Mouse (Mus musculus) layer of hippocampus, adult 9-11 months (tissue): ENCODE measurements around the gene Musk.

Experiments
- DNase-seq: peaks from one replicate; pipeline ENCODE4 v3.0.0; 2022

Musk gene

DNA sequence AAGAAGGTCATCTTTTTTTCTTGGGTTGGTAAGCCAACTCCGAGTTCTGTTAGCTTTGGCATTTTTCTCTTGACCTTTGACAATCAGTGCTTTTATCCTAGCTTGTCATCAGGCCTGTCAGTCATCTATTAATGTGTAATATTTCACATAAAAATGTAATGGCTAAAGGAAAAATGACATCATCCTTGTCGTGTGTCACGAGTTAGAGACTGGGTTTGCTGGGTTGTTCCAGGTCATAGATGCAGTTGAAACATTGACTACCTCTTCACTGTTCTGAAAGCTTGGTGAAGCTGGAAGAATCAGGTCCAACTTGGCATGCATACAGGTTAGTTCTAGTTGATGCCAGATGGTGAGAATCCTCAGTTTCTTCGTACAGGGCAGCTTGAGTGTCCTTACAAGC, 34.5 kb downstream of the Musk start:
- no peak for DNase-seq

DNA sequence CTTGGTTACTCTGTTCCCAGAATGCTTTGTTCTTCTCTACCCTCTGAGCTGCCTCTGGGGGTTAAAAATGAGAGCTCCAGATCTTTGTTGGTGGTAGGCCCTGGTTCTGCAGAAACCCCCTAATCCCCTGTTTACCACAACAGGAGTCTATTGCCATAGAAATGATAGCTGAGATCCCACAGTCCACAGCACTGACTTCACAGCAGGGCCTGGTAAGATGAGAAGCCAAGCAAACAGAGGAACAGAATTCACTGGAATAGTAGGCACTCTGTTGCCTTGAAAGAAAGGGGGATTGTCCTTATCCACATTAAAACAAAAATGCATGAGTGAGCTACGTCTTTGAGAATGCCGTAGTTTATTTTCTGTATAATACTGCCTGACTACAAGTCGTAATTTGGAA, 41.0 kb downstream of the Musk start:
- DNase-seq = no peak

DNA sequence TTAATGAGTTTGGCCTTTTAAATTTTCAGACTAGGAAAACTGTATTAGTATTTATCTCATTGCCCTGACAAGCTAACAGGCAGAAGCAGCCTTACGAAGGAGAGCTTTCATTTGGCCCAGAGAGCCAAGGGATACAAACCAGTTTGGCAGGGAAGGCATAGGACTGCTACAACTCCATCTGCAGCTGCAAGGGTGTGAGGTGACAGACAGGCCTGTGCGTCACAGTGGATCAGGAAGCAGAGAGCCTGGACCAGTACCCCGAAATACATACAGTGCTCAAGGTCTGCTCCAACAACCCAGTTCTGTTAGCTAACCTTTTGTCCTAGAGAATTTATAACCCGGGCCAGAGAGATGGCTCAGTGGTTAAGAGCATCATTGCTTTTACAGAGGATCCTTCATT, 42.5 kb downstream of the Musk start:
- no peak for DNase-seq

DNA sequence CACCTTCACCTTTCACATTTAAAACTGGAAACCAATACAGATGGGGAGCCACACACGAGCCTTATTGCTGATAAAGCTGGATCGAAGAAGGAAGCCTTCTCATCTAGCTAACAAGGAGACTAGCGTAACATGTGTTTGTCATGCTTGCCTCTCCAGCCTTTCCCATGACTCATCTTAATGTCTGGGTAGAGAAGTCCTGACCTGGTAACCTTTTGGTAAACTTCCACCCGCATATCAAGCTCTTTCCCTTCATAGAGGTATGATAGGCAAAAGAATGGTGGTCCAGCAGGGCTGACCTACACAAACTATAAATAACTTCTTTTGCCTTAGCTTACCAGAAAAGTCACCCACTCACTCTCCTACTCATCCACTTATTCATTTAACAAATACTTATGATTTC, 44.3 kb downstream of the Musk start:
- no peak for DNase-seq

DNA sequence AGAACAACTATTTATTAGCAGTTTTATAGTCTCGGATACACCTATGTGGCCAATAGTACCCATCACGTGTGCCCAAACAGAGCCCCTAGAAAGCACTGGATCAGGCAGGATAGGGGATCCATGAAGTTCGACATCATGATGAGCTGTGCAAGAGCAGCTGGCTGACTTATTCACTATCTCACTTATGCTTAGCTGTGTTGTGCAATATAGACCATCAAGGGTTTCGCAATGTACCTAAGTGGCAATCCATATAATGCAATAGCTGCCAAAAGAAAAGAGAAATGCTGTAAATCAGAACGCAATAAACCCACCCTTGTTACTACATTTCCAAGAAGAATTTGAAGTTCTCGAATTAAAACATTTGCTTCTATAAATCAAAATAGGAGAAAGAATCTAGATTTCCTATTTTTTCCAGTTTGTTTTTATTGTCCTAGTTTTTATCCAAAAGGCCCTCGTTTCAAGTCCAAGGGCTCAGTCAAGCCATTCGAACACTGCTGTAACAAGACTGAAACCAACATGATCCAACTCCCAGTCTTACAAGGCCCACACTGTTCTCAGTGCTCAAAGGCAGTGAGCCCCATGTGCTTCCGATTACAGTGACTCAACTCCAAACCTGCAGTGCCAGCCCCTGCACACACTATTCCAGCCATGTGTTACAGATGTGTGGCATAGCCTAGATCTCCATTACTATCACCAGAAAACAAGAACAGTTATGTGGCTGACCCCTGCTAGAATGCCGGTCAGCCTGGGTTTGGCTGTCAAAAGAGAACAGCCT, 45.3 kb downstream of the Musk start:
- DNase-seq = no peak

DNA sequence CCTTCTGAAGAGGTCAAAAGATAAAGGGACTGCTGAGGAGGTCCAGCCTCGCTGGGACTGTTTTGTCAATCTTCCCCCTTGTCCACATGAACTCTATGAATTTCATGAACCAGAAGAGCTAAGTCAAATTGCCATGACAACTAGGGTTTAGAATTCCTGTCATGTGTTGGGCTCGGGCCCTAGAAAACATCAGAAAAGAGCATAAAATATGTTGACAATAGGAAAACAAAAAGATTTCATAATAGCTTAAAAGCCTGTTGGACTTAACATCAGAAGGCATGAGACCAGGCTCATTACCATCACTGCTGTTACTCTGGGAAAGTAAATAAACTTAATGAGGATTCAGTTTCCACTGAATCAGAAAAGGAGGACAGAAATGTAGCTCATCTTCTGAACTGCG, 46.6 kb downstream of the Musk start:
- no peak for DNase-seq

DNA sequence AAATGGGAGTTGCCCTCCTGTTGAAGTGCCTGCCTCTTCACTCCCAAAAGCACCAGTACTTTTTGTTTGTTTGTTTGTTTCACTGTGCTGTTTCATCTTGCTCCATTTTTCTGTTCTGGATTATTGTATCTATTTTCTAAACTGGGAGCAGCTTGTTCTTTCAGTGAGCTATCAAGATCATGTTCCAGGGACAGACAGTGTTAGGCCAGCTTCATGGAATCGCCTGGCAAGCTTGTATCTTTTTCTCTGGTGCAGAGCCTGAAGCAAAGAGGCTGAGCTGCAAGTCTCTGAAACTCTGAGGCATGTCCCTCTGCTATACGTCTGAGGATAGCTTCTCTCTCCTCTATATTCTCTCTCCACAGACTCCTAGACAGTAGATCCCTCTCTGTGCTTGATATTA, 50.5 kb downstream of the Musk start:
- DNase-seq = no peak

DNA sequence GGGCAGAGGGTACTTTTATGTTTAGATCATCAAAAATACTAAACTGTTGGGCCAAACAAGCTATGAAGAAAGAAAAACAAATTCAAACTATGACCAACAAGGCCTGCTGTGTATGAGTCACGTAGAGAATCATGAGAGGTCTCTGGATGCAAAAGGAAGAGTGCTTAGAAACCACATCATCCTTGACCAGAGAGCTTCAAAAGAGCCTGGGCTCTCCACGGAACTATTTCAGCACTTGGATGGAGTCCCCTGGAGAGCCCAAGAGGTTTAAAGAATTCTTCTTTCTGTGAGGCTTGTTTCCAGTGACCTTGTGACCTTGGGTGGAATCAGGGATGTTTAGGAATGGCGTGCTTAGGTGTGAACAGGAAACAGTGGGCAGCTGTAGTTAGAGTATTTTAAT, 53.5 kb downstream of the Musk start:
- no peak for DNase-seq

DNA sequence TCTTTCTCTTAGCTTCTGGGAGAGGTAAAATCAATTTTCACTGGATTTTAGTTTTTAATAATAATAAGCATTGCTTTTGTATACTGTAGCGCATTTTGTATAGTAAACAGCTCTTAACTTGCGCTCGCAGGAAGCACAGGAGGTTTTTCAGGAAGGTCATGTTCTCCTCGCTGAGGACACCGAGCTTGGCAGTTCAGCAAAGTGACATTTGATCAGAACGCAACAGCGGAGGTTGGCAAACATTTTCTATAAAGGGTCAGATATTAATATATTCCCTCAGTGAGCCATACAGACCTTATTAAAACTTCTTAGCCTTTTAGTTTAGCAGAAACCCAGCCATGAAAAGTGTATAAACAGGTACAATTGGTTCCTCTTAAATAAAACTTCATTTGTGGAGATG, 64.4 kb downstream of the Musk start:
- no peak for DNase-seq

DNA sequence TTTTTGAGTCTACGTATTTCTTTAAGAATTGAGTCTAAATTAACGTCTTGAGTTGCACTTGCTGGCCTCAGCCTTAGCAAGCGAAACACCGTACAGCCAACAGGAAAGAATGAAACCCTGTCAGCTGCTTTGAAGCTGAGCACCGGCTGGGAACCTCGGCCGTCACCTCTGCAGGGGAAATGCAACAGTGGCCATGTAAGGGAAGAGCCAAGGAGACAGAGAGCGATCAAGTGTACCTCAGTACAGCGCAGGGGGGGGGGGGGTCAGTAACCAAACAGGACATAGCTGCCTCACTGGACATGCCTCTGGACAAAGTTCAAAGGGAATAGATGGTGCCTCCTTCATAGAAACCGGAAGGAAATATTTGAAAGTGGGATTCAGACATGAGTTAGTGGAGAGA, 65.4 kb downstream of the Musk start:
- no peak for DNase-seq

DNA sequence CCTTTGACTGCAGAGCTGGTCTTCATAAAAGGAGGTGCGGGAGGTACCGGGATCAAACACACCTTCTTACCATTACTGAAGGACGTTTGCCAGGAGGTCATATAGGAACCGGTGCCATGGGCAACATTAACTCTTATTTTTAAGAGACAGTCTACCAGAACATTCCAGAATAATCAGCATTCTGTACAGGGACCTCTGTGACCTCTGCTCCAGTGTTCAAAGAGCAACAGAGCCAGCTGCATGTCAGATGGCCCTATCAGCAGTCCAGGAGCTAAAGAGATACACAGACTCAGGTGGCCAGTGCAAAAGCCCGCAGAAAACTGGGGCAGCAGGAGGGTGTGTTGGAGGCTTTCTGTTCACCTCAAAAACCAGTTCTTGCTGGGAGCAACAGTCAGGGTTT, 65.8 kb downstream of the Musk start:
- no peak for DNase-seq

DNA sequence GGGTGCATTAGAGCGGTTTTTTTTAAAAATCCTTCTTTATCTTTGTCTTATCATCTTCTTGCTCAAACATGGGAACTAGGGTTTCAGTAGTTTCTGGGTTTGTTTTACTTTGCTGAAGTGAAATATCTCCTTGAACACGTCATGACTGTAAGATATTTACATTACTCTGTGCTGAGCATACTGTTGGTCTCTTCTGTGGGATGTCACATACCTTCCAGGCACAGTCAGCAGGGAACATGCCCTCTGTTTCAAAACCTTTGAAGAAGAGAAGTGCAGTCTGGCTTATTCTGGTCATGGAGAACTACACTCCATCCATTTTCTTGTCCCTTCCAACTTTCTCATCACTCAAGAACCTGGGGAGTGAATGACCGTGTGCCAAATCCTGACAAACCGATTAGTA, 73.2 kb downstream of the Musk start:
- no peak for DNase-seq

DNA sequence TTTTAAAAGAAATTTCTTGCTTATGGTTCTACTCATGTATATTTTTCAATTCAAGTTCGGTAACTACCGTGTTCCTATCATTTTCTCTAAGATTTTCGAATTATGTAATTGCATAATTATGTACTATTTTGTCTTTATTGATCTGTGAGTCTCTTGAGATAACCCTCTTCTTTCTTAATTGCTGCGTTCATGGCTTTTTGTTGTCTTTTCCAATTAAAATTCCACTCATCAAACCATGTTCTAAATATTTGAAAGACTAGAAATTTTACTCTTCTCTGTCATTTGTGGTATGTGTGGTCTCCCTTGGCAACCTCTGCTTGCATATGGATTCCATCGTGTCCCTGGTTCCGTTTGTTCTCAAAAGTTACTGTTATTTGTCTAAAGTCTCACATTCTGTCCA, 79.6 kb downstream of the Musk start:
- no peak for DNase-seq

DNA sequence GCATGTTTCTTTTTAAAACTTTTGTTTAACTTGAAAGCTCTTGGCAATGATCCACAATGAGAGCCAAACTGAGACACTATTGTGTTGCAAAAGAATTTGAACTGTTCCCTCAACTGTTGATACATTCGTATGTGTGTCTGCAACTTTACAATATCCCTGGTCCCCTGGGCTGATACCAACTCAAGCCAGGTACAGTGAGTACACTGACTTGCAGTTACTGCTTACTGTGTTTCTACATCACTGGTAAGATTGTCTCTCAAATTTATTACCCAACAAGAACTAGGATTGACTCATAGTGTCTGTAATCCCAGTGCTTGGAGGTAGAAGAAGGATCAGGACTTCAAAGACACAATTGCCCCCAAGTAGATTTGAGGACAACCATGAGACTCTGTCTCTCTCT, 85.3 kb downstream of the Musk start:
- no peak for DNase-seq

DNA sequence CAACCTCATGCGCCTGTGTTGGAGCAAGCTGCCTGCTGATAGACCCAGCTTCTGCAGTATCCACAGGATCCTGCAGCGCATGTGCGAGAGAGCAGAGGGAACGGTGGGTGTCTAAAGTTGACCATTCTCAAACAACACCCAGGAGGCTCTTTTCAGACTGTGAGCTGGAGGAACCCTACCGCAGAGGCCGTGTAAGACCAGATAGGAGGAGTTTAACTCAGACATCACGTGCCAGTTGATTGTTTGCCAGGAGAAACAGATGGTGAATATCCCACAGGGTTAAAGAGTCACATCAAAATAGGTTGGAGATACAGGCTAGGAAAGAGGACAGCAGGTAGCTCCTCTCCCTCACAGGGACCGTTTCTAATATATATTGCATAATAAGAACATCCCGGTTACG, 87.8 kb downstream of the Musk start:
- DNase-seq = no peak

DNA sequence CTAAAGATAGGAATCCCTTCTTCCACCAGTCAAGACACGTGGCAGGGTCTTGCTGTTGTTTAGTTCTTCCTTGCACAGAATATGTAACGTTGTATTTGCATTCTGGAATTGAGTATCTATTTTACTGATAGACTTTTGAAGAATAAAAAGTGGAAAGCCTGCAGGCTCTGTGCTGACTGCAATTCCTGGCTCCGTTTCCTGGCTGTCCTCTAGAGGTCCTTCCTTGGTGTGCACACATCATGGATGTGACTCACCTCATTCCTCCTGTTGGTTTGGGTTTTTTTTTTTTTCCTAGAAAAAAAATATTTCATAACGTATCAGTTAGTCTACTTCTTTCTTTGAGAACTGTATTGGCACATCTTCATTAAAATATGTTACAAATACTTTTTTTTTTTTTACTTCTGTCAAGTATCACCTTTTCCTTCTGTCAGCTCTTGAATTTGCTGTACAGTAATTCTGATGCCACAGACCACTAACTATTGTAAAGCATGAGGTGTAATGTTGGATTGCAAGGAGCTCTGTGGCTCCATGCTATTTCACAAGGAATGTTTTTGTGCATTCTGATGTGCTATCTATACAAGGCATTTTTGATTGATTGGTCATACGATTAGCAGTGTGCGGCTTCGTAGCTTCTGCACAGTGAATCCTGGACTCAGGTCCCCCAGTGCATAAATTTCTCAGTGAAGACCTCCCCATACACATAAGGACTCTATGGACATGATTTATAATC, 88.5 kb downstream of the Musk start:
- peak; percentile 42 for DNase-seq

DNA sequence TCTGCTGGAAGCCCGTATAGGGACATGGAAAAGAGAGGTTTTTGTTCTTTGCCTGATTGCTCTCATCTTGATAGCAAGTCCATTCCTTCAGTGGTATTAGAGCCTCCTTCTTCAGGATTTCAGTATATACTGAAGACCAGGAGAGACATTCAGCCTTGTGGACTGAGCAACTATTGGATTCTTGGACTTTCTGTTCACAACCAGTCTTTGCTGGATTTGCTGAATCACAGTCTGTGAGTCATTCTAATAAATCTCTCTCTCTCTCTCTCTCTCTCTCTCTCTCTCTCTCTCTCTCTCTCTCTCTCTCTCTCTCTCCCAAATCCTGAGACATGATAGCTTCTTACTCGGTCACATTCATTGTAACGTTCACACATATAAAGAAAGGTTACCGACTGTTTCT, 93.4 kb downstream of the Musk start:
- DNase-seq = no peak

DNA sequence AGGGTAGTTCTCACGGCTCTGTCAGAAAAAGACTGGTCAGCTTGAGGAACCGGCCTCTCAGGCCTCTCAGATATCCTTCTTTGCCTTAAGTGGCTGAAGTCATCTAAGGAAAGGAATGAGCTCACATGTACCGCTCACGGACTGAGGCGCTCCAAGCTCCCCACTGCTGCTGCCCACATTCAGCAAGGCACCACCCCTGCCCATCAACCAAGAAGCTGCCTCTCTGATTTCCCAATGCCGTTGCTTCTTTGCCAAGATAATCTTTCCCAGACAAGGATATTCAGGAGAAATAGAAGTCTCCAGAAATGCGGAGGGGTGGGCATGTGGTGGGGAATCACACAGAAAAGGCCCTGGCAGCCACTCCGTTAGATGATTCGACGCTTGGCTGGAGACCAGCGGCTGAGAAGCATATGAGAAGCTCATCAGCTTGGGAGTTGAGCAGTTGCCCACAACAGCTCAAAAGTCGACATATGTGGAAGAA, 115.1 kb downstream of the Musk start:
- DNase-seq = peak; percentile 87

DNA sequence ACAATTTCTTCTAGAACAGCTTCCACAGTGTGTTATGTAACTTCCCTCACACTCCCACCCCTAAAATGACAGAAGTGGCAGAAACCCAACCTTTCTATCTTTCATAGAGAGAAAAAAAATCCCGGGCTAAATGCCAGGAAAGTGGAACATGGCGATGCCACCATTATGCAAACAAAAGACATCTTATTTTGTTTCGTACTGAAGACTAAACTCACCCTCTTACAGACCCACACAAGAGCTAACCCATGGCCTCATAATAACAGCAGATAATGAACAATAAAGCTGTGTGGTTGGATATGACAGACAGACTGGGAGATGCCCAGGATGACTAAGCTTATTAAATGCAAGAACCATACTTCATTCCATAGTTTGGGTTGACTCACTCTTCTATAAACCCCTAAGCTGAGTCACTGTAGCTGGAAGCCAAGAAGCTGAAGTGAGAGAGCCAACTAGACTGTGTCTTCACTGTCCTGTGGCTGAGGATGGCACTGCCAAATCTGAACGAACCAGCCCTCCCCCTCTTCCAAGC, 116.3 kb downstream of the Musk start:
- peak; percentile 72 for DNase-seq

DNA sequence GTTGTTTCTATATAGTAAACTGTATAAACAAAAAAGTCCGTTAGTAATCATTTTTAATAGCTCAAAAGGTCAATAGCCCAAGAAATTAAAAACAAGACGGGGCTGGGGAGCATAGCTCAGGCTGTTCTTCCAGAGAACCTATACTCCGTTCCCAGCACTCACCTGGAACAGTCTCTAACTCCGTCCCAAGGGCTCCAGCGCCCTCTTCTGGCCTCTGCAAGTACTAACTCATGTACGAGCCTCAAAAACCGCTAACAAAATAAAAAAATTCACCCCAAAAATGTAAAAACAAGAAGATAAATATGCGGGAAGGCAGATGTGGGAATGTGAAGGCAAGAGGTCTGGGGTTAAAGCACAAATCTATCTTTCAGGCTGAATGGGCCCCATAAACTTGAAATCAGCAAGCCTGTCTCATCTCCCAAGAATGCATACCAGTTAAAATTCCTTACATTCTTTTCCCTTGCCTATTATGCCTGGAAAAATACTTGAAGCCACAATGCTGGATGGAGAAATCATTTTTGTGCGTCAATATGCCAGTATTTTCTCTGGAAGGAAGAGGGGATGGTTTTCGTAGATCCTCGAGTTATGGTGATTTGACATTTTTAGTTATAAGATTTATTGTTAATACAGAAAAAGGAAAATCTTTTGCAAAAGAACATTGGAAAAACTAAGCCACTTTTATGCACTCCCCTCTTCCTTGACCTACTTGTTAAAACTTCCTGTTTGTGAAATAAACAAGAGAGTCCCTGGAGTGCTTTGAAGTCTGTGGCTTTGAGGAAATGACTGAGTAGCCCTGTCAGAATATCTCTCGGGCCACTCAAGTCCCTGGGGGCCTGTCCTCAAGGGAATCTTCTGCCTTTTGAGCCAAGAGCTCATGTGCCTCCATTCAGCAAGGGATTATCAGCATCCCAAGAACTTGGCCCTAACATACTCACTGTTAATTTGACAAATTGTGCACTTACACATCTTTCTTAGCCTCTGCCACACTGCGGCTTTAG, 127.7 kb downstream of the Musk start:
- no peak for DNase-seq

DNA sequence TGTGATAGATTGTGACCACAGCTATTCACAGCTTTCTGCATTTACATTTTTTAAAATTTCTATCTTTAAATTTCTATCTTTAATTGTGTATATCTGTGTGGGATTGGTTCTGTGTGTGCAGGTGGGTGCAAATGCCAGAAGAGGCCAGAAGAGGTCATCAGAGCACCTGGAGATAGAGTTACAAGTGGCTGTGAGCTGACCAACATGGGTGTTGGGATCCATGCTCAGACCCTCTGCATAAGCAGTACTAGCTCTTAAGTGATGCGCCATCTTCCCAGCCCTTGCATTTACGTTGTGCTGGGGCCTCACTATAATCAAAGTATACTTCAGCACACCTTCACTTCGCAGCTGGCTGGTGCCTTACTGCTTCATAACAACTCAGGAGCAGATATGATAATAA, 129.8 kb downstream of the Musk start:
- no peak for DNase-seq

DNA sequence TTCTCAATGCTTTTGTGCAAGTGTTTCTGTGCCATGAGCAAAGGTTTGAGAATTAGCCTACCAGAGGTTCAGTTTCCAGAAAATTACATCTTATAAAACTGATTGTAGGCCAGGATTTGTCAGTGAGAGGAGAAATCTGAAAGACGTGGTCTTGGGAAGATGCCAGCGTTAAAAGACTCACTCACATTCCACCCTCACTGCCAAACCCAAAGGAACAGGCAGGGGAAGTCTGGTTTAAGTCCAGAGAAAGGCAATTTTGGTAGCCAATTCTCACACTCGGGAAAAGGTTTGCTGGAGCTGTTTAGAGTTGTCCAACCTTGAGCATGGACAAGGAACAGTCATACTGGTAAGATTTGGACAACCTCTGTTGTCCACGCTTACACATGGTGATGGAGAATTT, 131.6 kb downstream of the Musk start:
- DNase-seq = no peak

DNA sequence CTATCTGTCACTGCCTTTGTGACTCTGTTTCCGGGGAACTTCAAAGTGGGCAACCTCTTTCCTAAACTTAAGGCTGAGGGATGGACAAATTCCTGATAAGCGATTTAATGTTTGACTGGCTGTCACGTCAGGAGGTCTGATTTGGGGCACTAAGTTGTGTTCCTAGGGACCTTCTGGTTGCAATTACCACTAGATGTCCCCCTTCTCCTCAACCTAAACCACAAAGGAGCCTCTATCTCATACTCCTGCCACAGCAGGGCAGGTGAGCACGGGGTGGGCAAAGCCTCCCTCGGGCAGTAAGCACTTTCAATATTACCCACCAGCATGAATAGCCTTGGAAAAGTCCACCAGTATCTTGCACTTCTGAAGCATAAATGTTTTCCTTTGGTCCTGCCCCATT, 133.5 kb downstream of the Musk start:
- no peak for DNase-seq
